Mouse (Mus musculus): ENCODE results near the gene Cys1.

DNA sequence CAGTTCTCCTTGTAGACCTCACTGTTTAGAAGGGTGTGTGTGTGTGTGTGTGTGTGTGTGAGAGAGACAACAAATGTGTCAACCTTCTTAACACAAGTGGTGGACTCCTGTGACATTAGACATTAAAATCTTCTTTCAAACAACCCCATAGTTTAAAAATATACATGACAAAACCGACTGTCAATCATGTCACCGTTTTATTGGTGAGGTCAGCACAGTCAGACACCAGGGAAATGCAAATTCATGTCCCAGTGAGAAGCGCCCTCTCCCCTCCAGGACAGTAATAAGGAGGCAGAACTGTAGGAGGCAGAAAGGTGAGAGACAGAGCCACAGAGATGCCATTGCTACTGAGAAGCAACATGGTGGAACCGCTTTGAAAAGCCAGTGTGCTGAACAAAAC lies 49.2 kb downstream of the Cys1 start:
- TF ChIP-seq CTCF (IDR thresholded peaks at IDR 0.05) (no peak), EP300 (IDR thresholded peaks at IDR 0.05) (no peak)

Measured in lung, postnatal 0 days (tissue).